Mouse (Mus musculus): Measurements from ENCODE around the gene Mpped2.
A peak's percentile ranks its signal among the peaks of the same experiment; 100 is the strongest.

The Mpped2 gene

DNA sequence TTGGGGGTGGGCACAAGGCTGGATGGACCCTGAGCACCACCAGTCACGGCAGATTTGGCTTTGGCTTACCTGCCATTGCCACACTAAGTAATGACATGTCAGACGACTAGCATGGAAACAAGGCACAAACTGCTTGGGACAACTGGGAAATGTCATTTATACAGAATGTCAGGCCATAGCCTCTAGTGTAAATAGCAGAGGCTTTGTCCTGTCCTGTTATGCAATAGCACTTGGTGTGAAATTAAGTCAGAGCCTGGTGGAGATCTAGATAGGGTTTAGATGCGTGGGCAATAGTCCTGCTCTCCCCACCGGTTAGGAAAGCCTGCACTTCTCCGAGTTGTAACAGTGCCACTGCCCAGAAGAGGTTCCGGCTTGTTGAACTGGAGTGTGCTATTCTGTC is 128.8 kb downstream of the Mpped2 start:
- DNase-seq: no peak

DNA sequence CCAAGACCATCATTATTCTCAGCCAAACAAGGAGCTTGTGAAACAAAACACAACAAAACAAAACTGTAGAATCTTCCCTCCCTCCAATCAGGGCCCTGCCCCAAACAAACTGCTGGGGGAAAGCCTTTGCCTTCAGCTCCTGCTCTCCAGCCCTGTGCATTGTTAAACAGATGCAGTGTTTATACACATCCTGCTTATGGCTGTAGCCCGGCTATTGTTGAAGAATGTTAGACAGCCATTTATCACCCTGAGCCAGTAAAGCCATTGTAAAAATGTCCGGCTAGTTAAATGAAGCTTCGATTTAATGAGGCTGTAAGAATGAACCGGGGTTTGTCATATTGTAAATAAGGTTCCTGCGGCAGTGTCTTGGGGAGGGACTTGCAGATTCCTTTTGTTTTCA is 129.5 kb downstream of the Mpped2 start:
- peak; percentile 53 for DNase-seq

DNA sequence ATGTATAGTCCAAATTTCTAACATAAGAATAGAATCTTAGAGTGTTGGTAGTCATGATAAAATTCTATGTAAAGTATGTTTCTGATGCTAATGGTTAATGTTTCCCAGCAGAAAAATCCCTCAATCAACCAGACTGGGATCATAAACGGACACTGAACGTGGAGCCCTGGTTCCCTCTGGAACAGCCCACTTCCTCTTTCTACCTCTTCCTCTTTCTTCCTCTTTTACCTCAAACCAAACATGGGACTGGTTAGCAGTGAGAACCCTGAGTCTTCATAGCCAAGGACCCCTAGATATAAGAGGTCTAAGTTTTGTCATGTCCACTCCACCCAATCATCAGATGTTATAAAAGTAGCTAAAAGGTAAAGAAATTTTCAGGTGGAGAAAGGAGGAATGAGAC is 132.4 kb downstream of the Mpped2 start:
- DNase-seq: no peak

DNA sequence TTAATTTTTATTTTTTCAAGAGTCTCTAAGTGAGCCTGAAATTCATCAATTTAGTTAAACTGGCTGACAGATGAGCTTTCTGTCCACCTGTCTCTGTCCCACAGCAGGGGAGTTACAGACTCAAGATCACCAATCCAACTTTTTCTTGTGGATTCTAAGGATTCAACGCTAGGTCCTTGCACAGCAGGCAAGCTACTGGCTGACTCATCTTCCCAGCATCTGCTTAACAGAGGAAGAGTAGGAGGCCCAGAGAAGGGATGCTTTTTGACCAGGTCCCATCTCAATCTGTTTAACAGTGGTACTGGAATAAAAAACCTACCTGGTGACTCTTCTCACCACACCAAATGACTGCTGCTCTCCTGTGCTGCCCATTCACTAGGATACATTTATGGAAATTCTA is 133.0 kb downstream of the Mpped2 start:
- no peak for DNase-seq

DNA sequence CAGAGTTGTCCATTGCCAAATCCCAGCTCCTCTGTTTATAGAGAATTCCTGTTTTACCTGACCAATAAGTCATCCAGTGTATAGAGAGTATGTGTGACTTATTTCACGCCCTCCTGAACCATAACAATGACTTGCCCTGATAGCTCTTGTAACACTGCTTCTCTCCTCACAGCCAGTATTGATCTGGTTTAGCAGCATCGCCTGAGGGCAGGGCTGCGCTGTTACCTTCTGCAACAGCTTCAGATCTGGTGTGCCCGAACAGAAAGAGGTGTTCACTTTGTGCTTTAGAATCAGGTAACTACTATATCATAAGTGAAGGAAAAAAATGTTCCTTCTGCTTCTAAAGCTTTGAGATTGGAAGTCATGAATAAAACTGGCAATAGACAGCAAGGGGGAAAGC is 133.7 kb downstream of the Mpped2 start:
- no peak for DNase-seq

DNA sequence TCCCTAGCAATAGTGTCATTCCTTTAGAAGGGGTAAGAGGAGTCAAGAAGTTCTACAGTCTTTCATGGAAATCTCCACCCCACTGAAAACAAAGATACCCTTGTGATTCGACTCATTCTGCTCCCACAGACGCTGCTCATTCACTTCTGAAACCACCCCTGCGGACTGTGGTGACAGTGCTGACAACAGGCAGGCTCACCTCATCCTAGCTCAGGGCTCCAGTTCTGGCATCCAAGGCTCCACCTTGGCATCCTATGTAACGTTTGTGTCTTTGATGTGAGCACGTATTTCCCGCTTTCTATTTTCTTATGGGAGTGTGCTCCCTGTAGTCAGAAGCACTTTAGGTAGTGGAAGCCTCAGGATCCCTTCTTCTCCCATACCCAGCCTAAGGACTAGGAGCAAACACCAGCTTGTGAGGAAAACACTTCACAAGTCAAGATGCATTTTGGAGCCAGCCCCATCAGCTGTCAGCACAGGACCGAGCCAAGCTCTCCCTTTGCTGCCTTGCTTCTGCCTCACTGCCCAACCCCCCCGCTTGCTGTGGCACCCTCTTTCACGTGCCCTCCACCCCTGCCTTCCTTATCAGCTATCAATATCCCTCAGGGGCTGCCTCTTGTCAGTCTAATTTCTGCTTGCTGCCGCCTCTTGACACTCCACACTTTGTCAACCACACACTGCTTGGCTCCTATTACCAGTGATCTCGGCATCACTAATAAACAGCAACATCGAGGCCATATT is 135.7 kb downstream of the Mpped2 start:
- DNase-seq: no peak

DNA sequence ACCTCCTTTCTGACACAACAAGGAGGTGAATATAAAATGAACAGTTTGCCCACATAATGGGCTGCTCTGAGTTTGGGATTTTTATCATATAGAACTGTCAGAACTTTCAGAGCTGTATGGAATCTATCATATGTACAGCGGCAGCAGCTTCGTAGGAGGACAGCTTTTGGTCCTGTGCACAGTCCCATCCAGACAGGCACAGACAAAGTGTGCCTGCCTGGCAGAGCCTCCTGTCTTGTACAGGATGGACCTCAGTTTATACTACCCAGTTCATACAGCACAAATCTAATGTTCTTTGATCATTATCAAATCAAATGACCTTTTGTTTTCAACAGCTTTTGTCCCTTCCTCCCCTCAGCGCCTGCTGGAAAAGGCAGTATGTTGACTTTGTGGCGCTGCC is 136.4 kb downstream of the Mpped2 start:
- DNase-seq: no peak

DNA sequence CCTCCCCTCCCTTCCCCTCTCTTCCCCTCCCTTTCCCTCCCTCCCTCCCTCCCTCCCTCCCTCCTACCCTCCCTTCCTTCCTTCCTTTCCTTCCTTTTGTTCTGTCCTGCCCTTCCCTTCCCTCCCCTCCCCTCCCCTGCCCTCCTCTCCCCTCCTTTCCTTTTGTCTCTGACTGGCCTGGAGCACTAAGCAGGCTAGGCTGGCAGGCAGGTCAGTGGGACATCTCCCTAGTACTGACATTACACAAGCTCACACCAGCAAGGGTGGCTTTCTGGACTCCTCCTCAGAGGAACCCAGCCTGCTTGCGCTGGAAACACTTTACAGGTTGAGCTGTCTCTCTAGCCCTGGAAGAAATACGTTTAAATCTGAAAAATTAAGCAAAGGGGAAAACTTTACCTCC is 139.5 kb downstream of the Mpped2 start:
- DNase-seq: no peak

DNA sequence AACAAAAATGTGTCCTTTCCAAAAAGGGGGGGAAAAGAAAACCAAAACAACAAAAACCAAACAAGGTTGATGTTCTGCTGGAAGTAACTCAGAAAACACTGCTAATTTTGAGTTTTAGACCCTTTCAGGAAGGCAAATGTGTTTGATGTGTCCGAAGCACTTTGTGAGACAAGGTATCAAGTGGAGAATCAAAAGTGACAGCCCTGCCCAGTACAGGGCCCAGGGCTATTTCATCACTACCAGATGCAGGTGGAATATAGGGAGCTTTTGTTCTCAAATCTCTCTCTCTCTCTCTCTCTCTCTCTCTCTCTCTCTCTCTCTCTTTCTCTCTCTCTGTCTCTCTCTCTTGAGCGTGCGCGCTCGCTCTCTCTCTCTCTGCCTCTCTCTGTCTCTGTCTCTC is 140.1 kb downstream of the Mpped2 start:
- DNase-seq: no peak

DNA sequence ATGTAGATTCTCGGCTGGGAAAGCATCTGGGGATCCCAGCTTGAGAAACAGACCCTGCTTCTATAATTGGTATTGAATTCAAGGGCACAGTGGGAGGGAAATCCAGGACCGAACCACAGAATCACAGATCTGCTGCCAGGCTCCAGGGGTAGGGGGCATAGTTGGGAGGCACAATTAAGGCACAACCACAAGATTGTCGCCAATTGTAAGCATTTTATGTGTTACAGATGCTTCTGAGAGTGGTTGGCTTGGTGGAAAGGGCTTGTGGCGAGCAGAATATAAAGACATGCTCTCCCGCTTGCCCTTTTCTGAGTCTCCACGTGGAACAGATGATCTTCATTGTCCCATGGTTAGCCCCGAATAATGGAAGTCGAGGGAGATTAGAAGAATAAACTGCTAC is 142.3 kb downstream of the Mpped2 start:
- DNase-seq: no peak

DNA sequence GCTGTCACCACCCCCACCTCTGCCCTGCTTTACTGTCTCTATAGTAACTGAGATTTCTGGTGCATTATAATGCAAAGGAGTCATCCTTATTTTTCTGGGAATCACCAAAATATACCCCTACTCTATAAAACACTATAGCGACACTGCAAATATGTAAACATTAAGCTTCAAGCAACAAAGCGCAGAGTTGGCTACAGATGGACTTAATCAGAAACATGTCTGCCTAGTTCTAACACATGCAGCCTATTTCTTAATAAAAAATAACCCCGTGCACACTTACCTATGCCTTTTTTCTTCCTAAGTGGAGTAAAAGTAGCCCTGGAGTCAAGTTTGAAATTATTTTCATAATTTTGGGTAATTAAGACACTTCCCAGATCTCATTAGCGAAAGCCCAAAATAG is 144.2 kb downstream of the Mpped2 start:
- no peak for DNase-seq

DNA sequence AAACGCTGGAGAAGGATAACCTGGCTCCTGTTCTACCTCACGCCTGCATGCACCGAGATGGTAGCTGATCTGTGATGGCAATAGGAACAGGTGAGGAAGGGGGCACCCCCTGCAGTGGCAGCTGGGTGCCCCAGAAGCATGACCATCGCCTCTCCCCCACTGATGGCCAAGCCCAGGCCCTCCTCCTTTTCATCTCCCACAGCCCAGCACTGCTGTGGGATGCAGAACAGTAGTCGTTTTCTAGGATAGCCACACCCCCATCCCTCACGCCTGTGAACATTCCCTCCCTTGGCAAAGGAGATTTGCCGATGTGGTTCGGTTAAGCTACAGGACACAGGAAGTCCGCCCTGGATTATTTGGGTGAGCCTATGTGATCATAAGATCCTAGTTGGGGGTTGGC is 151.1 kb downstream of the Mpped2 start:
- DNase-seq: no peak

DNA sequence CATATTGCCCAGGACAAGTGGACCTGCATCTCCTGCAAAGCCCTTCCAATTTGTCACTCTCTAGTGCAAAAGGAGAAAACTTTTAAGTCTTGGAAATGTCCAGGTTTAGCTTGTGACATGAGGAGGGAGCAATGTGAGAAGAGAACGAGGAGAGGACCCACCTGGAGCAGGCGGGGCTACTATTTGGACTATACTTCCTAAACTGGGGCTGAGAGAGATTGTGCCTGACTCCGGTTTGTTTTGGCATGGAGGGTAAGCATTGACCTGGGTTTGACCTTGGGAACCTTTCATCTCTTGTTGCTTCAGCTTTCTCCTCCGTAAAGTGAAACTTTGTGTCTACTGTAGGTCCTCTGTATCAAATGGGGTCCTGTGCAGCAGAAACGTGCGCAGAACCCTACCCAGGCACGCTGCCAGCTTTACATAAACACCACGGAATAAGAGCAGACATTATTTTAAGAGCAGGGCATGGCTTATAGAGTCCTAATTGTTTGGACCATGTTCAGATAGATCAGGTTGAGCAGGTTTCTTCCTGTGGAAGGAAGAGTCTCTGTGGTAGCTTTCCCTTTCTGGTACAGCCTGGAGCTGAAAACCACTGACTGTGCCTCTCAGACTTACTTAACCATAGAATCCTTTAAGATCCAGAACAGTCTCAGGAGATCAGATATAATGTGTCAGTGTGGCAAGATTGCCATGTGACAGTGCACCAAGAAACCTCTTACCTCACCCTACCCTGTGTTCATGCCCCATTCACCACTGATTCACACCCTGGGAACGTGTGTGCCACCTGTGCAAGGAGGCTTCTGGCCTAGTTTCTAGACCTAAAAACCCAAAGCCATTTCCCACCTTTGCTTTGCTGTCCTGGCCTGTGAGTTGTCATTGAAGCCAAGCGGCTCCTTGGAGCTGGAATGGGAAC is 152.0 kb downstream of the Mpped2 start:
- no peak for DNase-seq

DNA sequence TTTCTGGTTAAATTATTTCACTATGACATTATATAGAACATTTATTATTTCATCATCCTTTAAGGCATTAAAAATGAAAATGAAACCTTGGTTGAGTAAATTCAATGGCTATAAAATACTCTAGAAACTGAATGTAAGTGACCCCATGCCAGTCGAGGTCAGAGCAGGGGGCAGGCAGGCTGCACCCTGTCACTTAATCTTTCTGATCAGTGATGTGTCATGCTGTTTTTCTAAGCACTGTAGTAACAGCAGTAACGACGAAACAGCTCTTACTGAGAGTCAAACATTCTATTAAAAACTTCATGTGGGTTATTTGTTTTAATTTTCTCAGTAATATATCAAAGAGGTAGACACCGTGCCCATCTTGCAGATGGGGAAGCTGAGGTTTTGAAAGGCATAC is 153.4 kb downstream of the Mpped2 start:
- DNase-seq: no peak

DNA sequence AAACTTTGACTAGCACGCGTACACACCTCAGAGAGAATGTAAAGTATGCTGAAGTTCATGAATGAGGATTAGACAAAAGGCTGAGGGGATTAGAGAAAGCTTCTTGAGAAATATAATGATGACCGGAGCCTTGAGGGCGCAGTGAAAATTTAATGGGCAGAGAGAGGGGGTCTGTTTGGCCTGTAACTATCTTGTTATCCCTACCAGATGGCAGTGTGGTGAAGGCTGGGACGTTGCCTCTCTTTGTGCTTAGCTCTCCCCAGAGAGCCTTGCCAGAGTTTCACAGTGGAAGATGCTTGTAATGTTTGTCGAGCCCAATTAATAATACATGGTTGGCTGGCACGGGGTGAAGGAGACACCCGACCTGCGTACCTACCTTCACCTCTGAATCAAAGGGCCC is 156.3 kb downstream of the Mpped2 start:
- DNase-seq: no peak

DNA sequence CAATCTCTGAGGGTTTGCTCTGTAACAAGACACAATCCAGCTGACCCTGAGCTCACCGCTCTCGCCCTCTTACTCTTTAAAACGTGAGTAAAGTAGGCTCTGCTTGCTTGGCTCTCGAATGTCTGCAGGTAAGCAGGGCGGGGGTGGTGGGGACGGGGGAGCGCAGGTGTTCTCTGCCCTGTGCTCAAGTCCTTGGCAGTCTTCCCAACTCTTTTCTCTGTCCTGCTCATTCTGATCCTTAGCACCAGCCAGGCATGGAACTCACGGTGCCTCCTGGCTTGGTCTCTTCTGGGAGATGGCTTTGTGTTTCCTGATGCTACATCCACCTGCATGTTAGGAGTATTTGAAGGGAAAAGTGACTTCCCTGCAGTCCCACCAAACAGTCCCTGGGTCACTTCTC is 158.4 kb downstream of the Mpped2 start:
- DNase-seq: no peak

DNA sequence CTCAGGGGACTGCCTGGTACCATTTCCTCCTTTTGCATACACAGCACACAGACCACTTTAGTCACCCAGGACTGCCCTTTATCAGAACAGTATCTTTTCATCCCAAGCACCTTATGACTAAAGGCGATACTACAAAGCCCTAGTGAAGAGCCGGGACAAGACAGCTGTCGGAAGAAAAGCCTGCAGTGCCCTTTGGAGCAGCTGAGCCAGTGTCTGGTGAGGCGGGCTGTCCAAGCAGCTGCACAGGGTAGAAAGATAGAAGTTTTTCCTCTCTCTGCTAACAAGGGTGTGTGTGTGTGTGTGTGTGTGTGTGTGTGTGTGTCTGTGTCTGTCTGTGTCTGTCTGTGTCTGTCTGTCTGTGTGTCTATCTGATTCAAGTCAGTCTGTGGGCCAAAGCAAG is 161.1 kb downstream of the Mpped2 start:
- no peak for DNase-seq

DNA sequence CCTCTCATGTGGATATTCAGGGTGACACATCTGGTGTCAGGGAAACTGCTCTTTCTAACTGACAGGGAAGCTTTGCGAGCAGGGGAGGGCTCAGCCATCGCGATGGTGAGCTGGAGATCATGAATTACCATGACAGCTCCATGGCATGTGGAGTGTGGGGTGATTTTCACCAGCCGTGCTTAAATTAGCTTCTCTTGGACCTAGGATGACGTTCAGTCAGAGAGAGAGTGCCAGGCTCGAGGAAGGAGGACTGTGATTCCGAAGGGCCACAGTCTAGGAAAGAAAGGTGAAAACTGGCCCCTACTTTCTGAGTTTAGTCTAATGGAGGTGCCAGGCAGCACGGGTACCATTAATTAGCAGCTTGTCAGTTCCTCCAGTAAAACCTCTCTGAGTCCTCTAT is 161.7 kb downstream of the Mpped2 start:
- DNase-seq: no peak

DNA sequence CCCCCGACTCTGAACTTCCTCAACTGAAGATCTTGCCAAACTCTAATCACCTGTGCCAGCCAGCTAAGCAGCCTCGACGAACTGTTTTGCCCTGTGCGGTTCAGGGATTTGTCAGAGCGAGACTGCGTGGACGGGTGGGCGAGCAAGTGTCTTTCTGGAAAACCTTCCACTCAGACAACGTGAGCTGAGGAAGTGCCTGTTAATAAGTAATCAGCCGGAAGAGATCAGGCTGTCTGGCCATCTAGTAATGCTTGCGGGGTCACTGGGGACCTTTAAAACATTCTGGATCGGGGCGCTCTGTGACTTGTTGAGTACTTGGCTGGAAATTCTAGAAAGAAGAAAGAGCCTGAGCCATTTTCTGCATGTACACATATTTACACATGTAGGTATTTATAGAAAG is 162.1 kb downstream of the Mpped2 start:
- DNase-seq: no peak

DNA sequence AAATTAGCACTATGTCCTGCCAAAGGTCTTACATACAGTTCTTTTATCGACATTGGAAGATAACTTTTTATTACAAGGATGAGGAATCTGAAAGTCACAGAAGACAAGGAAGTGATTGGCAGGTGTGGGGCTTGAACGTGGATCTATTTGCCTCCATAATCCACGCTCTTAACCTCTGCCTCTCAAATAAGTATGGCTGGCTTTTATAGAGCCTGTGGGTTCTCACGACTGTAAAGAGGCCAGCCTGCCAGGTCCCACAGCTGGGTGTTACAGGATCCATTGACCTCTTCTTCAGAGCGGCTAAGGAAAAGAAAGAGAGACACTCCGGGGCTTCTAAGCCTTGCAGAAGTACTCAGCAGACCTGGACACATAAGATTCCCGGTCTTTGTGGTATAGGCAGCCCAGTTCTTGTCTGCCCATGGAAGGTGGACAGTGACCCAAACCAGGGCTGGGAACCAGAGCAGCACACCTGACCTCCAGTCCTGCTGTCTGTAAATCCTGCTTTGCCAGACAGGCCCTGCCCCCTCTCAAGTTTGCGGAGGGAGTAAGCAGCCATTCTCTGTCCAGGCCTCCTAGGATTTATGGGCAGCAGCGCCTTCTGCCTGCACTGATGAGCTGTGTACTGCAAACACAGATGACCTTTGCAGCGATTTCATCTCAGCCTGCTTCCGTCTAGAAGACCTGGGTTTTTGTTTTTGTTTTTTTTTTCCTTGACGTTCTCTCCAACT is 162.7 kb downstream of the Mpped2 start:
- DNase-seq: no peak

DNA sequence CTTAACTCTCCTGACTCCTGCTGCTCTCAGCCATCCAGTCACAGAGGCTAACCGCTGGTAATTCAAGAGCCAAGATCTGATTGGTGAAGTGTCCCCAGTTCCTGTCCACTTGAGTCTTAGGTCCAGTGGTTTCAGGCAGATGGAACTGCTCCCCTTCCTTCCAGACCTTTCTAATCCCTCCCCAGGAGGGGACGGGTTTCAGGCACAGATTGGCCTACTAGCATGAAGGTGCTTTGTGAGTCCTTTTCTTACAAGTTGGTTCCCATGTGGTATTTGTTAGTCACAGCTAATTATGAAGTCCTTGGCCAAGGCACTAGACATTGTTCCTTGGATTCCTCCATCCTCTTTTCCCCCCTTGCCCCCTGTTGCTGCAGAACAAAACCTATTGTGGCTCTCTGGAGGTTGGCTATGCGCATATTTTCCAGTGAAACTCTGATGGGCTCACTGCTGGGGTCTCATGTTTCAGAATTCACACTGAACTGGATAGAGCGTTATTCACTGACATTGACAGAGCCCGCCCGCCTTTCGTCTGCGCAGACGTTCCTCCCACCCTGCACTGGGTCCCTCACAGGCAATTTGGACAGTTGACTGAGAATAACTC is 163.4 kb downstream of the Mpped2 start:
- peak; percentile 36 for DNase-seq

DNA sequence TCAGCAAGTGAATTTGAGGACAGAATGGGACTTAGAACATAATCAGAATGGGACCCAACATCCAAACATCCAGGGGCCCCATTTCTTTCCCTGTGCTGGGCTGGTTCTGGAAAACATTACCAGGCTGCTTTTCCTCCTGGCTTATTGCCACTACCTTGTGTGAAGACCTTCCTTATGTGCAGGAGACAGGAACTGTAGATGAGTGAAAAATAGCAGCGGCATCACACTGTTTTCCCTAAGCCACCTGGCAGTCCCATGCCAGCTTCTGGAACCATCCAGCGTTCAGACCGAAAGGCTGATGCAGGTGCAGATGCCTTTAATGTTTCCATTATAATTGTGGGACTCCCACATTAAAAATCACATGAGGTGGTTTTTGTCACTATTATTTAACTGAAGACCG is 164.2 kb downstream of the Mpped2 start:
- DNase-seq: no peak

DNA sequence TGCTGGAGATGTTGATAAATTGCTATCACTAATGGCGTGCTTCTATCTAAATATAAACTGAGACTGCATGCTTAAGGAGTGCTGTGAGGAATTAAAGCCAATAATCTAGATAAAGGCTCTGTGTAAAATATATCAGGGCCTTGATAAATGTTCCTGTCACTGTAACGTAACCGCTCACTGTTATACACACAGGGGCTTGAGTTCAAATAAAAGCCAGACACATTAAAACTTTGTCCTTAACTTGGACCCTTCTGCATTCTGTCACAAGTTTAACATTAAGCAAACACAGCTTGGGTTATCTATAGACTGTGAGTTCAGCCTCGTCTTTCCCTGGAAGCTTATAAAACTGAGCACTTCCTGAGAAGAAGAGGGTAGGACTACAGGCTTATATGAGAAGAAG is 164.6 kb downstream of the Mpped2 start:
- DNase-seq: no peak
